Mouse (Mus musculus) neural tube, embryonic 14.5 days (tissue): ENCODE data around the gene Pard3b. TPM values are rescaled to one million over a fixed set of nuclear protein-coding genes. Genes with fewer than 3 reads are reported as not detected.

ENCODE experiments used
- ATAC-seq: fragments of 200-750 bp; cut with Nextera tagmentation; 2 replicates; pipeline ENCODE4 v1.8.0; 2017; ENCODE audit warnings: low read depth, mild to moderate bottlenecking, moderate TSS enrichment, moderate library complexity
- H3K27ac ChIP-seq: fragments of 300-500 bp; sonication (generic); 2 replicates; pipeline ENCODE4 v1.5.1; 2014; ENCODE audit warnings: low read depth, mild to moderate bottlenecking, control low read depth, low read length, moderate library complexity, mixed read lengths
- H3K27me3 ChIP-seq: fragments of 300-500 bp; sonication (generic); 2 replicates; pipeline ENCODE4 v1.6.1; 2014; ENCODE audit warnings: low read length; ENCODE audit not compliant: control insufficient read depth, insufficient read depth
- H3K36me3 ChIP-seq: fragments of 300-500 bp; sonication (generic); 2 replicates; pipeline ENCODE4 v1.6.1; 2014; ENCODE audit warnings: low read length, mixed read lengths; ENCODE audit not compliant: control insufficient read depth, insufficient read depth
- H3K4me1 ChIP-seq: fragments of 300-500 bp; sonication (generic); 2 replicates; pipeline ENCODE4 v1.6.1; 2014; ENCODE audit warnings: low read length; ENCODE audit not compliant: control insufficient read depth, insufficient read depth
- H3K4me2 ChIP-seq: fragments of 300-500 bp; sonication (generic); 2 replicates; pipeline ENCODE4 v1.6.1; 2014; ENCODE audit warnings: mild to moderate bottlenecking, low read depth, low read length, control low read depth
- H3K4me3 ChIP-seq: fragments of 300-500 bp; sonication (generic); 2 replicates; pipeline ENCODE4 v1.5.1; 2014; ENCODE audit warnings: low read depth, low read length, control low read depth, mixed read lengths
- H3K9ac ChIP-seq: fragments of 300-500 bp; sonication (generic); replicated peaks from 2 replicates; pipeline ENCODE4 v1.6.1; 2014; ENCODE audit warnings: low read depth, mild to moderate bottlenecking, control low read depth, low read length, mixed read lengths
- H3K9me3 ChIP-seq: fragments of 300-500 bp; sonication (generic); 2 replicates; pipeline ENCODE4 v1.6.1; 2016; ENCODE audit warnings: low read length; ENCODE audit not compliant: control insufficient read depth
- WGBS: fragments of 180-500 bp; shearing (Covaris S2); extraction: QIAGEN DNeasy Blood & Tissue Kit; methylation state at CpG from one replicate; pipeline ENCODE4 v1.1.7; 2014; 5-methylcytosine and 5-hydroxymethylcytosine counted together
- polyA plus RNA-seq: library from polyadenylated mRNA; unstranded; fragments of >200 nt; fragmentation: Nextera tagmentation; extraction: Ambion mirVana; gene quantifications from 2 replicates; pipeline ENCODE4 v1.2.1, GENCODE M21; 2014

Pard3b gene
- polyA plus RNA-seq, 1 experiment from 2014 or later, result 9.9 TPM

DNA sequence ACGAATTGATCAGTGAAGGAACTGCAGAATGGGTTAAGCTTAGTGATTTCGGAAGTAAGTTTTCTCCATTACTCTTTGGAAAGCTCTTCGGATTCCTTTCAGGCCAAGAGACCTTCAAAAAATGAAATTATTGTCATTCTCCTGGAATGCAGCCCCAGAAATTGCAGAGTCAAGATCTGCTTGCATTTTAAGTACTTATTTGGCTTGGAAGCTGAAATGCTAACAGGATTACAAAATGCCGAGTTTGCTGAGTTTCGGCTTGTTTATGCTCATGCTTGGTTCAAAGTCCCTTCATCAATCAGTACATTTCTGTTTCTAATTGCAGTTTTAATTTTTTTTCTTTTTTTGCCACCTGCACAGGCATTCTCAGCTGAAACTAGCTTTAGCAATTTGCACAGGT is 860.5 kb downstream of the Pard3b start:
- H3K9ac ChIP-seq, result no peak overlapping the region
- ATAC-seq, result no peak
- H3K36me3 ChIP-seq, result no peaks in the 10 kb centered on the region
- no peak overlapping the region for H3K27ac ChIP-seq
- H3K9me3 ChIP-seq, result no peaks in the 10 kb centered on the region
- no peaks in the 10 kb centered on the region for H3K27me3 ChIP-seq
- no peak overlapping the region for H3K4me2 ChIP-seq
- 84% methylated on average over 5 of the region's 5 CpGs for WGBS
- H3K4me3 ChIP-seq, result no peak overlapping the region
- no peaks in the 10 kb centered on the region for H3K4me1 ChIP-seq

DNA sequence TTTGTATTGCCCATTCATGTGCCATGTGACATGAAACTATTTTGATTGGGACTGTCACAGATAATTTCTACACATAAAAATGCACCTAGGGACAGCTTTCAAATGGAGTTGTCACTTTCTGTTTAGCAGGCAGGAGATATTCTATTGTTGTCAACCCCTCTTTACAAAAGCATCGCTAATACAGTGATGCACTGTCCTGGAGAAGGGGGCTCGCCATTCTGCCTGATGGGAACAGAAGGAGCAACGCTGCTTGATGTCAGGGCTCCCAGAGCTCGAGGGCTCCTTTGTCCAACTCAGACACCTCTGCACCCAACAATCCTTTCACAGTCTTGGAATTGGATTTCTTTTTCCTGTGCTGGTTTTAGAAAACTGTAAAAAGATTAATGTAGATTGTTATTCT is 871.9 kb downstream of the Pard3b start:
- Histone ChIP-seq H3K4me2 (no peak overlapping the region), H3K4me1 (no peaks in the 10 kb centered on the region)
- ATAC-seq, result no peak

DNA sequence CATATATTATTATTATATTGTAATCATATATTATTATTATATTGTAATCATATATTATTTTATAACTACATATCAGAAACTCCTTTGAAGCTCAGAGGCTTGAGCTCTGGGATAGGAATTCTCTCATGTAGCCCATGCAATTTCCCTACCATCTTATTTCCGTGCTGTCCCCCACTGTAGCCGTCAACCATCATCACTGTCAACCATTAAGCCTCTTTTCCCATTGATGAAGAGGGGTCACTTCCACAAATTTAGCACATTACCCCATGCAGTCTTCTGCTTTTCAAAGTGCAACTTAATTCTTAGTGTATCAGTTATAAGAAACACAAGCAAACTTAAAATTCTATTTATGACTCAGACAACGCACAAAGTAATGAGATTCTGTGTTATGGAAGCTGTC is 873.1 kb downstream of the Pard3b start:
- no peak for ATAC-seq
- no peaks in the 10 kb centered on the region for H3K4me1 ChIP-seq
- no peaks in the 10 kb centered on the region for H3K27me3 ChIP-seq
- H3K36me3 ChIP-seq, result no peaks in the 10 kb centered on the region
- no peaks in the 10 kb centered on the region for H3K9me3 ChIP-seq
- H3K4me3 ChIP-seq, result no peak overlapping the region
- 93% methylated on average over 3 of the region's 3 CpGs for WGBS
- H3K27ac ChIP-seq, result no peak overlapping the region
- no peak overlapping the region for H3K9ac ChIP-seq
- no peak overlapping the region for H3K4me2 ChIP-seq

More for the DNA sequence above, 871.9 kb downstream of the Pard3b start:
- no peaks in the 10 kb centered on the region for H3K36me3 ChIP-seq
- H3K27ac ChIP-seq, result no peak overlapping the region
- no peaks in the 10 kb centered on the region for H3K9me3 ChIP-seq
- no peak overlapping the region for H3K9ac ChIP-seq
- 78% methylated on average over 4 of the region's 4 CpGs for WGBS
- H3K27me3 ChIP-seq, result no peaks in the 10 kb centered on the region
- H3K4me3 ChIP-seq, result no peak overlapping the region

DNA sequence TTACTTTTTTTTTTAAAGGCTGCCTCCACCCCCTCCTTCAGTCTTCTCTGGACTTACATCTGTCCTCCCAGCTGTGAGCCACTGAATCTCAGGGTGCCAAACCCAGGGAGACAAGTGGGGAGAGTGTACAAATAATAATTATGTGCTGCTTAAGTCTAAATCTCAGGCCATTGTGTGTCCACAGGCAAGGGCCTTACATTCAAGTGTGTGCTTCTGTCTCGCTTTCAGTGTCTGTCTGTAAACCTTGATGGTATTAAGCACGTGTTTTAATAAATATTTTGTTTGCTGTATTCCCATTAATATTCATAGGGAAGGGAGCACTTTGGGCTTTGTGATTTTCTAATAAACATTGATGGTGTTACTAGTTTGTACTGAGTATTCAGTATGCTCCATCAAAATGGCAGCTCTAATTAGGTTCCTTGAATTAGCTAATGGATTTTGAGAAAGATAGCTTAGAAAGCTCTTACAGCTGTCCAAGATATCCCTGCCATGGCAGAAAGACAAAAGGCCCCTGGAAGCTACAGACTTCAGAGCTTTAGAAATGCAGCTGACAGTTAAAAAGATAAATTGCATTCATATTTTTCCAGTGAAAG is 880.1 kb downstream of the Pard3b start:
- Histone ChIP-seq H3K36me3 (no peaks in the 10 kb centered on the region), H3K9me3 (no peaks in the 10 kb centered on the region), H3K27me3 (no peaks in the 10 kb centered on the region), H3K4me2 (no peak overlapping the region), H3K4me1 (no peaks in the 10 kb centered on the region), H3K4me3 (no peak overlapping the region), H3K9ac (no peak overlapping the region), H3K27ac (no peak overlapping the region)
- no peak for ATAC-seq
- 73% methylated on average over 2 of the region's 2 CpGs for WGBS

DNA sequence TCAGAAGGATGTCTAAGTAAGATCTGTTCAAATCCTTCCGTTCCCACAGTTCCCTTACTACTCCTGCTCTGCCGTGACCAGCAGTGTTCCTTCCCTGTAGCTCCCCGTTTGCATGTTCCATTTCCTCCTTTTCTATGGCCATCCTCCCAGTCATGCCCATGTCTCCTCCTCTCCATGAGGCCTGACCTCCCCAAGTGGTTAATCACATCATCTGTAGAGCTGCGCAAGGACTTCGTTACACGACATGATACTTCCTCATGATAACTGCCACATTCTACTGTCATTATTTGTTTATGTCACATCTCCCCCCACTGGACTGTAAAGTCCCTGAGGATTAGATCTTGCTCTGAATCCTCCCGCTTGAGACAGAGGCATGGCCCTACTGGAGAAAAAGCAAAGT is 882.7 kb downstream of the Pard3b start:
- no peaks in the 10 kb centered on the region for H3K4me1 ChIP-seq
- no peak overlapping the region for H3K9ac ChIP-seq
- H3K9me3 ChIP-seq, result no peaks in the 10 kb centered on the region
- 91% methylated on average over 7 of the region's 7 CpGs for WGBS
- no peak overlapping the region for H3K27ac ChIP-seq
- H3K4me3 ChIP-seq, result no peak overlapping the region
- no peak for ATAC-seq
- H3K36me3 ChIP-seq, result no peaks in the 10 kb centered on the region
- no peaks in the 10 kb centered on the region for H3K27me3 ChIP-seq
- no peak overlapping the region for H3K4me2 ChIP-seq

DNA sequence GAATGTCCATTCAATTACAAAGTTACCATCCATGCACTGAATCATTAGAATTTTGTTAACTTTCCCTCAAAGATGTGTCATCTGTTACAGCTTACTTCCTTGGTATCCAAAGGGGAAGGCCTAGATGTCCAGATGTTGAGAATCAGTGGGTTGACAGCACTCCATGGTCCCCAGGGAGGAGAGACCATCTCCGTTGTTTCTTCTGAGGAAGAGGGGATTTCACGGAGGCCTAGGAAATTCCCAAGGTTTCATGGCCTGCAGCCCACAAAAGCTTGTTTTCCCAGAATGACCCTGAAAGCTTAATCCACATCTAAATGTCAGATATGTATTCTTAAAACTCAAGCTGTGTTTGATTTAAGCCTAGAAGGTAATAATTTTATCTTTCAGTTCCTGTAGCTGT is 884.1 kb downstream of the Pard3b start:
- H3K9ac ChIP-seq, result no peak overlapping the region
- no peak overlapping the region for H3K27ac ChIP-seq
- no peaks in the 10 kb centered on the region for H3K9me3 ChIP-seq
- no peak overlapping the region for H3K4me3 ChIP-seq
- ATAC-seq, result no peak
- H3K4me2 ChIP-seq, result no peak overlapping the region
- WGBS, result 76% methylated on average over 2 of the region's 2 CpGs
- H3K4me1 ChIP-seq, result no peaks in the 10 kb centered on the region
- H3K27me3 ChIP-seq, result no peaks in the 10 kb centered on the region
- H3K36me3 ChIP-seq, result no peaks in the 10 kb centered on the region

DNA sequence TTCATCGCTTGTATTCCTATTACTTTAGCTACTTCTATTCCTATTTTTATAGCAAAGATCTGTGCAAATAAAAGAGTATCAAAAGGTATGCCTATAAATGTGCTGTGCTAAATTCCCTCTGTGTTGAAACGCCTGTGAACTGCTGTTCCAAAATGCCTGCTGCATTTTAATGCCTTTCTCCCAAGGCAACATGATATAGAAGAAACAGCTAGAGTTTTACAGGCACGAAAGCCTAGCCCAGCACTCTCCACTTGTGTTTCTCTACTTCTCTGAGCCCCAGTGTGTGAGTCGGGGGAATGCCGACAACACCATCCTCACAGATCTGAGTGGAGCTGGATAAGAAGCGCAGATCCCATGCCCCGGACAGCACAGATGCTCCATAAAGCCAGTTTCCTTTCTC is 889.2 kb downstream of the Pard3b start:
- no peaks in the 10 kb centered on the region for H3K4me1 ChIP-seq
- no peaks in the 10 kb centered on the region for H3K36me3 ChIP-seq
- no peak overlapping the region for H3K4me3 ChIP-seq
- no peaks in the 10 kb centered on the region for H3K27me3 ChIP-seq
- WGBS, result 60% methylated on average over 7 of the region's 7 CpGs
- H3K27ac ChIP-seq, result no peak overlapping the region
- no peak overlapping the region for H3K4me2 ChIP-seq
- H3K9ac ChIP-seq, result no peak overlapping the region
- H3K9me3 ChIP-seq, result no peaks in the 10 kb centered on the region
- no peak for ATAC-seq

DNA sequence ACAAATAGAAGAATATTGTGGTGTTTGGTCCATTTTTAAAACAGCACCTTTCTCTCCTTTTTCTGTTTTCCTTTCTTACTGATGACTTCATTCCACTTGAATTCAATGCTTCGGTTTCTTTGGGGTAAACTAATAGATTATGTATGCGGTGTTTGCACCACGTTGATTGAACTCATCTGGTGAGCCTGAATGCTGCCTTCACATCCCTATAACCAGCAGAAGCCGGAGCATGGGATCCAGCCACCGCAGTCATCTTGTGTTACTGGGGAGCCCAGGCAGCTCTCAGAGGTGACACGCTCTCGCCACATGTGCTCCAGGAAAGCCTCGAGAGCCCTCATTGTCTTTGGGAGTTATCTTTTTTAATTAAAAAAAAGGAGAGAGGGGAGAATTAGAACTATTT is 891.3 kb downstream of the Pard3b start:
- no peak for ATAC-seq
- WGBS, result 67% methylated on average over 8 of the region's 8 CpGs
- H3K9ac ChIP-seq, result no peak overlapping the region
- no peaks in the 10 kb centered on the region for H3K36me3 ChIP-seq
- H3K4me3 ChIP-seq, result no peak overlapping the region
- H3K4me2 ChIP-seq, result no peak overlapping the region
- no peaks in the 10 kb centered on the region for H3K9me3 ChIP-seq
- no peaks in the 10 kb centered on the region for H3K27me3 ChIP-seq
- H3K4me1 ChIP-seq, result no peaks in the 10 kb centered on the region
- no peak overlapping the region for H3K27ac ChIP-seq

DNA sequence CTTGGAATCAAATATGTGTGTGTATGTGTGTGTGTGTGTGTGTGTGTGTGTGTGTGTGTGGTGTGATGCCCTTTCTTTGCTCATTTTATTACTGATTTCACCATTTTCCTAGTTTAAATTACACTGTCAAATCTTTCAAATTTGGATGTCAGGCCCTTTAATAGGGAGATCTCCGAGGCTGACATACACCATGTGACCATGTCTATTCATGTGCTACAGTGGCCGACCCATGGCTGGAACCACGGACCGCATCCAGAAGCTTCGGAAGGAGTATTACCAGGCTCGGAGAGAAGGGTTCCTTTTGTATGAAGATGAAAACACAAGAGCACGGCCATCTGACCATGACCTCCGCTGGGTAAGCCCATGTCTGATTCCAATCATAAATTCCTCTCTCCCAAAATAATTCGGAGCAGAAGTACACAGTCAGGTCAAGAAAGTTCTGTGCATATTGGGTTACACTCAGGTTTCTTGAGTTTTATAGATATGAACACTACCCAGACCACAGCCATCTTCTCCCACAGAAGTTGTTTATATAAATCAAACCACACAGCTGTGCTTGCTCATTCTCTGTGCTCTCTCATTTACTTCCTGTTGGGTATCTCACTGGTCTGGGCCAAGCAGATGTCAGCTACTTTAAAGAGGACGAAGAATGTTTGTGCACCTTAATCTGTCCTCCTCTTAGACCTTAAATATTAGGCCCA is 894.0 kb downstream of the Pard3b start:
- ATAC-seq, result no peak
- Histone ChIP-seq H3K27ac (no peak overlapping the region), H3K9ac (no peak overlapping the region), H3K4me1 (no peaks in the 10 kb centered on the region), H3K36me3 (no peaks in the 10 kb centered on the region), H3K4me3 (no peak overlapping the region), H3K4me2 (no peak overlapping the region), H3K9me3 (no peaks in the 10 kb centered on the region), H3K27me3 (no peaks in the 10 kb centered on the region)
- 93% methylated on average over 10 of the region's 10 CpGs for WGBS
